Mouse (Mus musculus): Measurements from ENCODE around the gene Olfr371. TPM values are rescaled to one million over a fixed set of nuclear protein-coding genes. Genes with fewer than 3 reads are reported as not detected.

Gene Olfr371
- polyA plus RNA-seq (2016; fragmentation: Nextera tagmentation; extraction: Ambion mirVana) = not detected in 2 replicates

DNA sequence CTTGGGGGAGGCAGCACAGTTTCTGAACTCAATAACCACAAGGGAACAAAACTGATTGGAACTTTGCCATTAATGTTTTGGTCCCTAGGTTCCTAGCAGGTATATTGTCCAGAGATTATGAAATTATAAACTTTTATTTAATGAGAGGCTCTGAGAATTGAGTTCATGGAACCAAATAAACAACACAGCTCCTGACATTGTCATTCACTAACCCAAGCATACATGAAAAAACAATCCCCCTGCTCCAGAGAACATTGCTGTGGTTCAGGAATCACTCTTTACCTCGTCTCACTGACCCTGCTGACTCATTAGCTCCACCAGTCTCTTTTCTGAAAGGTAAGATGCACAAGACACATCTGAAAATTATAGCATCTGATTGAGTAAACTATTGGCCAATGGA is at the start of gene Olfr371:
Gene Olfr371 (plus strand): TSS at position 301 of the 400 bp plus-strand sequence.
- Histone ChIP-seq H3K36me3 (no peaks in the 10 kb centered on the region), H3K9me3 (no peaks in the 10 kb centered on the region), H3K4me2 (no peak within 1 kb of the TSS), H3K27ac (no peak within 1 kb of the TSS), H3K4me3 (replicated peaks) (no peak within 1 kb of the TSS), H3K4me1 (replicated peaks) (no peaks in the 10 kb centered on the region), H3K27me3 (no peaks in the 10 kb centered on the region), H3K9ac (replicated peaks) (no peak within 1 kb of the TSS)
- 38% methylated on average over 1 of the region's 1 CpGs for WGBS
- ATAC-seq (ENCODE audit: insufficient number of reproducible peaks, insufficient read depth, low FRiP score, low TSS enrichment, low read depth) = no peak

DNA sequence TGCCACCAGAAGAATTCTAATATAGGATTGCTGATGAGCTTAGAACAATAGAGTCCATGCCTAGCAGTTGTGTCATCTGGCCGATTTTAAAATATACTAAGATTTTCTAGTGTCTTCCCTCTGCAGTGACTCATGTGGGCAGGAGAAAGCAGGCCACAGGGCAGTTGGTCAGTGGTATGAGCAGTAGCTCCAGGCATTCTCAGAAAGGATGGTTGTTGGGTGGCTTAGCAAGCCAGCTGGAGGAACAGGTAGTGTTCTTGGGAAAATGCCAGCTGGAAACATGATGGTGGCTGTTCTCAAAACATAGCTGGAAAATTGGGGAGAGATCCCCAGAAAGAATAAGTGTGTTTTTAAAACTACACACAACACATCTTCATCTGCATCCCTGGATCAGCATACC is 33.4 kb upstream of the Olfr371 start:
- no peak for ATAC-seq (ENCODE audit: insufficient number of reproducible peaks, insufficient read depth, low FRiP score, low TSS enrichment, low read depth)
- Histone ChIP-seq H3K4me2 (no peak overlapping the region), H3K4me1 (replicated peaks) (no peaks in the 10 kb centered on the region), H3K27me3 (no peaks in the 10 kb centered on the region), H3K27ac (no peak overlapping the region), H3K9ac (replicated peaks) (no peak overlapping the region), H3K4me3 (replicated peaks) (no peak overlapping the region), H3K9me3 (peaks cover 7% of the 10 kb centered on the region; the same call in 1 of the 2 replicates), H3K36me3 (no peaks in the 10 kb centered on the region)
- WGBS = 74% methylated on average over 1 of the region's 1 CpGs

- H3K9me3 ChIP-seq = no peaks in the 10 kb centered on the region
- no peak for ATAC-seq (ENCODE audit: insufficient number of reproducible peaks, insufficient read depth, low FRiP score, low TSS enrichment, low read depth)
- no peaks in the 10 kb centered on the region for H3K4me1 ChIP-seq (replicated peaks)
- H3K4me3 ChIP-seq (replicated peaks) = no peak overlapping the region
- no peak overlapping the region for H3K9ac ChIP-seq (replicated peaks)
- 76% methylated on average over 4 of the region's 4 CpGs for WGBS
- H3K36me3 ChIP-seq = no peaks in the 10 kb centered on the region
- H3K4me2 ChIP-seq = no peak overlapping the region
- H3K27me3 ChIP-seq = no peaks in the 10 kb centered on the region
- H3K27ac ChIP-seq = no peak overlapping the region
Measured at GRCm38 (mm10) chr8:85220220-85220619, 5.6 kb upstream of the Olfr371 start.

- no peak for ATAC-seq (ENCODE audit: insufficient number of reproducible peaks, insufficient read depth, low FRiP score, low TSS enrichment, low read depth)
- Histone ChIP-seq H3K9ac (replicated peaks) (no peak overlapping the region), H3K4me2 (no peak overlapping the region), H3K9me3 (no peaks in the 10 kb centered on the region), H3K4me3 (replicated peaks) (no peak overlapping the region), H3K4me1 (replicated peaks) (no peaks in the 10 kb centered on the region), H3K27me3 (no peaks in the 10 kb centered on the region), H3K27ac (no peak overlapping the region), H3K36me3 (no peaks in the 10 kb centered on the region)
- WGBS = 51% methylated on average over 6 of the region's 6 CpGs
Measured at GRCm38 (mm10) chr8:85220992-85221391, 4.8 kb upstream of the Olfr371 start.

DNA sequence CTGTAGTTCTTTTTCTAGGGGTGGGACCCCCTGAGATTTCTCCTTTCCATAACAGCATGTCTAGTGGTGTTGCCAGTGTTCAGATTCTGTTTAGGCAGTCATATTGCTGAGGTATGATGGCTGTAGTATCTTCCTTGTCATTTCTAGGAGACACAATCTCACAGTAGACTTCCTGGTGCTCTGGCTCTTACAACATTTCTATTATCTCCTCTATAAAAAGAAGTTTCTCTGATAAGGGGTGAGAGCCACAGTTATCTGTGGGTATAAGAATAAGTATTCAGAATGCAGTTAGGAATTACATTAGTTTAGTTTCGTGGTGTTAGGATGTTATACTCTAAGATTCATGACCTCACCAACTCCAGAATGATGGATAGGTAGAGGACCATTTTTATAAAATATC is 1.5 kb downstream of the Olfr371 start:
- WGBS = 71% methylated on average over 1 of the region's 1 CpGs
- no peaks in the 10 kb centered on the region for H3K36me3 ChIP-seq

More for the DNA sequence above, 1.5 kb downstream of the Olfr371 start:
- H3K9ac ChIP-seq (replicated peaks) = no peak overlapping the region
- H3K4me2 ChIP-seq = no peak overlapping the region
- no peaks in the 10 kb centered on the region for H3K27me3 ChIP-seq
- no peaks in the 10 kb centered on the region for H3K9me3 ChIP-seq
- ATAC-seq (ENCODE audit: insufficient number of reproducible peaks, insufficient read depth, low FRiP score, low TSS enrichment, low read depth) = no peak
- no peaks in the 10 kb centered on the region for H3K4me1 ChIP-seq (replicated peaks)
- H3K27ac ChIP-seq = no peak overlapping the region
- H3K4me3 ChIP-seq (replicated peaks) = no peak overlapping the region

Other genes with a start within 250 kb of the Olfr371 start
- 7.6 and 10.5 TPM in 2 replicates for gene Junb, start 247.3 kb upstream of the Olfr371 start, polyA plus RNA-seq (2016; fragmentation: Nextera tagmentation; extraction: Ambion mirVana)
- gene Hook2, start 235.4 kb upstream of the Olfr371 start, polyA plus RNA-seq (2016; fragmentation: Nextera tagmentation; extraction: Ambion mirVana) = 19.3 and 19.7 TPM in 2 replicates
- not detected in 2 replicates for gene Best2, start 211.5 kb upstream of the Olfr371 start, polyA plus RNA-seq (2016; fragmentation: Nextera tagmentation; extraction: Ambion mirVana)
- 134 TPM in 2 replicates for gene Asna1, start 200.7 kb upstream of the Olfr371 start, polyA plus RNA-seq (2016; fragmentation: Nextera tagmentation; extraction: Ambion mirVana)
- gene Trir, start 199.2 kb upstream of the Olfr371 start, polyA plus RNA-seq (2016; fragmentation: Nextera tagmentation; extraction: Ambion mirVana) = 177 and 182 TPM in 2 replicates
- 30.5 and 31.7 TPM in 2 replicates for gene Tnpo2, start 189.1 kb upstream of the Olfr371 start, polyA plus RNA-seq (2016; fragmentation: Nextera tagmentation; extraction: Ambion mirVana)
- 27.4 and 29.9 TPM in 2 replicates for gene Fbxw9, start 165.9 kb upstream of the Olfr371 start, polyA plus RNA-seq (2016; fragmentation: Nextera tagmentation; extraction: Ambion mirVana)
- 1.1 TPM in 1 of 2 replicates, not detected in the other for gene Gm5741, start 158.0 kb upstream of the Olfr371 start, polyA plus RNA-seq (2016; fragmentation: Nextera tagmentation; extraction: Ambion mirVana)
- gene Dhps, start 154.2 kb upstream of the Olfr371 start, polyA plus RNA-seq (2016; fragmentation: Nextera tagmentation; extraction: Ambion mirVana) = 71.5 and 72.3 TPM in 2 replicates
- gene Wdr83os, start 145.2 kb upstream of the Olfr371 start, polyA plus RNA-seq (2016; fragmentation: Nextera tagmentation; extraction: Ambion mirVana) = 121 and 123 TPM in 2 replicates
- gene Wdr83, start 144.7 kb upstream of the Olfr371 start, polyA plus RNA-seq (2016; fragmentation: Nextera tagmentation; extraction: Ambion mirVana) = 49.9 and 52.2 TPM in 2 replicates
- gene Man2b1, start 142.7 kb upstream of the Olfr371 start, polyA plus RNA-seq (2016; fragmentation: Nextera tagmentation; extraction: Ambion mirVana) = 24.2 and 28.4 TPM in 2 replicates
- gene Zfp791, start 102.9 kb upstream of the Olfr371 start, polyA plus RNA-seq (2016; fragmentation: Nextera tagmentation; extraction: Ambion mirVana) = 2.9 and 3.0 TPM in 2 replicates
- gene Cks1brt, start 74.1 kb upstream of the Olfr371 start, polyA plus RNA-seq (2016; fragmentation: Nextera tagmentation; extraction: Ambion mirVana) = not detected in 2 replicates
- gene Orc6, start 73.6 kb downstream of the Olfr371 start, polyA plus RNA-seq (2016; fragmentation: Nextera tagmentation; extraction: Ambion mirVana) = 132 TPM in 2 replicates
- 138 and 140 TPM in 2 replicates for gene Vps35, start 73.8 kb downstream of the Olfr371 start, polyA plus RNA-seq (2016; fragmentation: Nextera tagmentation; extraction: Ambion mirVana)
- gene Mylk3, start 160.4 kb downstream of the Olfr371 start, polyA plus RNA-seq (2016; fragmentation: Nextera tagmentation; extraction: Ambion mirVana) = 2.2 and 2.4 TPM in 2 replicates
- gene 4921524J17Rik, start 206.8 kb downstream of the Olfr371 start, polyA plus RNA-seq (2016; fragmentation: Nextera tagmentation; extraction: Ambion mirVana) = 53.5 TPM in 2 replicates